Mouse (Mus musculus): ENCODE data around the gene Frs3.

- TF ChIP-seq CTCF (IDR thresholded peaks at IDR 0.05; ENCODE audit: control insufficient read depth, insufficient read depth, insufficient replicate concordance, low read depth, low read length) = no peak
- TF ChIP-seq POLR2A (IDR thresholded peaks at IDR 0.05; ENCODE audit: control insufficient read depth, low read depth, low read length) = no peak
These were observed 50.3 kb downstream of the Frs3 start for GRCm38 (mm10) chr17:47738879-47739798.

All from testis, adult 2 months (tissue).